Mouse (Mus musculus): ENCODE measurements at regions not wholly inside any gene's neighbourhood (a gene's known extent, or its start where the extent isn't known, plus 50 kb on each side); places are given as distances from the start of the nearest gene placed in this dataset.

DNA sequence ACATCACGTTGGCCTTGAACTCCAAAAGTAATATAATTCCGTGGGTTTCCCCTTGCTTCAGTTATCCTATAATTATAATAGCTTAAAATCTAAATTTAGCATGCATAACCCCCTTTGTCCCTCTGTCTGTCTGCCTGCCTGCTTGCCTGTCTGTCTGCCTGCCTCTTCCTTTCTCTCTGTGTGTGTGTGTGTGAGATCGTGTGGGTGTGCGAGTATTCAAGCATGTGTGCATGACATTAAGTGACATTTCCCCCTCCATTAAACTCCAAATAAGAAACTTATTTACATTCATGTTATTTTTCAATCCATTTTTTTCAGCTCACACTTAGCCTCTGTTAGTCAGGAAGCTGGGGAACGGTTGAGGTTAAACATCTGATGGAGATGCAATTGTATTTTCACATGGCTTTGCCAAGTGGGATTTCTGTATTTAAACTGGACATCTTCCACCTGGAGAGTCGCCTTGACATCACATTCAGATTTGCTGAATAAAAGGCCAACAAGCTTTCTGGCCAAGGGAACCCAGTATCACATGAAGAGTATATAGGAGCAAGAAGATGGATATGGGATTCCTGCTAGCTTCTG lies 130.8 kb upstream of the Map3k1 start:
- DNase-seq (ENCODE audit: low read depth): no peak

DNA sequence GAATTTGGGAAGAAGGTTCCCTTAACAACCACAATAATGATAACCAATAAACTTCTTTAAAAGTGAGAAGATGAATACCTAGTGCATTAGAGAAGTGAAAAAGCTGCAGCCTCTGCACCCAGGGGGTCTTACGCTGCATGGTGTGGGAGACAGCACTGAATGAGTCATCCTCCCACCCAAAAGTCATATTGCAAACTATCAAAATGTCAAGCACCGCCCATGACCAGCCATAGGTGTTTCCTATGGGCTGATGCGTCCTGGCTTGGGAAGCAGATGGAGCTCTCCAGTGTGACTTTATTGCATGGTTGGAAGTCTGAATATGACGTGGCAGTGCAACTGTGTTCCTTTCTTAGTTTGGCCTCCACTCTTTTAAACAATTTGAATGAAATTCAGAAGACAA lies 131.5 kb upstream of the Map3k1 start:
- DNase-seq (ENCODE audit: low read depth): no peak

DNA sequence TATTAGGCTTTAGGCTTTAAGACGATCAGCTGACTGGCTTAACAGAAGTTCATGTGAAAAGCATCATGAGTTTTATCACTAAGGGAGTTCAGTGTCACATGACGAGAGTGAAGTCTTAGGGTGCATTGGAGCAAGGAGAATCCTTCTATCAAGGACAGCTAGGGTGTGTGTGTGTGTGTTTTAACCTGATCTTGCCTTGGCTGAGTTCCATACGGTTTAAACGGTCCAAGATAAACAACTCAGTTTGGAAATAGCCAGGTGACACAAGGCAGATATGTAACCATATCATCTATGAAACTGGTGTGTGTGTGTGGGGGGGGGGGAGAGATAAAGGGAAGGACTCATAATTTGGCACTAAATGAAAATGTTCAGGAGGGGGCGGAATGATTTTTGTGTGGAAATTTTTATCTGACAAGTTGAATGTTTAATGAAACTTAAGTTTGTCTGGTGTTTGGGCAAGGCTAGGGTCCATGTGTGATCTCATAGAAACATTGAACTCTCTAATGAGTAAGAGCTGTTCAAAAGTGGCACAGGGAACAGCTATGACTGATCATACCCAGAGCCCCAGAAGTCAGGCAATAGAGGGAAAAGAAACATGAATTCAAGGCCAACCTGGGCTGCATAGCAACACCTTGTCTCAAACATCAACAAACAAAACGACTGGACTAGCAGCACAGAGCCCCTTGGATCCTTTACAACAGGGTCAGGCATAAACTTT lies 132.2 kb upstream of the Map3k1 start:
- no peak for DNase-seq (ENCODE audit: low read depth)

DNA sequence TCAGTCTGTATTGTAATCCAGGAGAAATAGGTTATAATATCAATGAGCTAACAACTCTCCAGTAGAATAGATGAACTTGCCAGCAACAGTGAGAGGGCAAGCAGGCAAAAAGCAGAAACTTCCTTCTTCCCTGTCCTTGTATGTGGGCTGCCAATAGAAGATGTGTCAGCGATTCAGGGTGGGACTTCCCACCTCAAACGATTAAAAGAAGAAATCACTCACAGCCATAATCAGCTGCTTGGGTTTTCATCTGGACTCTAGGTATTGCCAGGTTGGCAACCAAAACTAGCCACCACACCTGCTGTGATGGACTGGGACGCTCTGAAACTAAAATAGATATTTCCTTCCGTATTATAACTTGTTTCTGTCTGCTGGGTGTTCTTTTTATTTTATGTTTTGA lies 133.2 kb upstream of the Map3k1 start:
- no peak for DNase-seq (ENCODE audit: low read depth)

GRCm38 (mm10) chr13:111943392-111944088 lies 134.7 kb upstream of the Map3k1 start:
- DNase-seq (ENCODE audit: low read depth): no peak

- no peak for DNase-seq (ENCODE audit: low read depth)
These were observed 135.3 kb upstream of the Map3k1 start for GRCm38 (mm10) chr13:111944089-111944406.

DNA sequence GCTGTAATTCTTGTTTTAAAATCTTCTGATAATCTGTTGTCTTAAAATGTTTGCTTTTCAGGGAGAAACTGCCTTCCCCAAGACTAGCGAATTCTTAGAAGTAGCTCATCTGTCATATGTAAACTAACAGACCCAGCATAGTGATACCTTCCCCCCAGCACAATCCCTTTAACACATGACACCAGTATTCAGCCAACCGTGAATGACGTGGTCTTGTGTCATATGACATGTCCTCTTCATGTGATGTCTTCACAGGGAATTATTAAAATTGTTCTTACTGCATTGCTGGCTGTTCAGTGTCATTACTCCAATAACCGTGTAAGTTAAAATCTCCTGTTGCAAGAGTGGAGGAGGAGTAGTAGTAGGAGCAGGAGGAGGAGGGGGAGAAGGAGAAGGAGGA lies 137.5 kb upstream of the Map3k1 start:
- DNase-seq (ENCODE audit: low read depth): no peak

GRCm38 (mm10) chr13:111946811-111947210 lies 138.0 kb upstream of the Map3k1 start:
- no peak for DNase-seq (ENCODE audit: low read depth)

GRCm38 (mm10) chr13:111948395-111948794 lies 139.6 kb upstream of the Map3k1 start:
- DNase-seq (ENCODE audit: low read depth): no peak

GRCm38 (mm10) chr13:111950042-111950441 lies 141.2 kb upstream of the Map3k1 start:
- DNase-seq (ENCODE audit: low read depth): no peak

DNA sequence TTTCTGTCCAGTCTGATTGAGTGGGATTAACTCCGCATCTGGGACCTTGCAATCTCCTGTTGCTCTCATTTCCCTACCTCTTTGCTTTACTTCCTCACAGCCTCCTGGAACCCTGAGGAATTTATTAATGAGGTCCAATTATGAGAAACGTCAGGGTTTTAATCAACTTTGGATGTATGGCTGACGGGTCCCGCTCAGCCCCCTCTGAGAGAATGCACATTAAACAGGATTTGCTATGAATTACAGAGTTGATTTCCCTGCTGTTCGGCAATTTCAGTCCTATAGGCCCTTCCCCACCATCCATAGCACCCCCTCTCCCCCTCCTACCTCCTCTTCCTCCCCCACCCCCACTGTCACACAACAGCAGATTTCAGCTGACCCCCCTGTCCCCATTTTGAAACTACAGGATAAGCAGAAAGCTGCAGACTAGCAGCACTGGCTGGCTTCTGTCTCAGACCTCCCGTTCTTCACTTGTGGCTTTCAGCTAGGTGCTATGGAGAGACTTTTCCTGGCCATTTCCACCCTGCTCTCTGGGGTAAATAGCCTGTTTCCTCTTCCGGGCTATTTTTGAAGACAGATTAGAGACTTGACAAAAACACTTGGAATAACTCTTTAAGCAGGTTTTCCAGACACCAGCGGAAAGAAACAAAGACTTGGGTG lies 145.2 kb upstream of the Map3k1 start:
- no peak for DNase-seq (ENCODE audit: low read depth)

GRCm38 (mm10) chr13:111954520-111954884 lies 145.7 kb upstream of the Map3k1 start:
- DNase-seq (ENCODE audit: low read depth): no peak

GRCm38 (mm10) chr13:111957118-111957517 lies 148.3 kb upstream of the Map3k1 start:
- DNase-seq (ENCODE audit: low read depth): no peak

- DNase-seq (ENCODE audit: low read depth): no peak
These were observed 149.0 kb upstream of the Map3k1 start for GRCm38 (mm10) chr13:111957674-111958273.

DNA sequence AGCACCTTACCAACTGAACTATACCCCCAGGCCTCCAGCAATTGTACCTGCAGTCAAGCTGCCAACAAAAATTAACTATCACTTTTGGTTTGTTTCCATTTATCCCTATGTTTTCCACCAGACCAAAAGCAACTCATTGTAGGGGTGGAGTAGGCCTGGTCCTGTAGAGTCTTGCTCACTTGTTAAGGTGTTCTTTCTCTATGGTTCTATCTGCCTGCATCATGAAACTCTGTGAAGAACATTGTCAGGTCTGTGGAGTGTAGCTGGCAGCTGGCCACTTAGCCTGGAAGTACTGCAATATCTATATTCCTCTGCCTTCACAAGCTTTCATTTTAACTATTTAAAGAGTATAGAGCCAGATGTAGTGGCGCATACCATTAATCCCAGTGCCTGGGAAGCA lies 149.6 kb upstream of the Map3k1 start:
- DNase-seq (ENCODE audit: low read depth): no peak

DNA sequence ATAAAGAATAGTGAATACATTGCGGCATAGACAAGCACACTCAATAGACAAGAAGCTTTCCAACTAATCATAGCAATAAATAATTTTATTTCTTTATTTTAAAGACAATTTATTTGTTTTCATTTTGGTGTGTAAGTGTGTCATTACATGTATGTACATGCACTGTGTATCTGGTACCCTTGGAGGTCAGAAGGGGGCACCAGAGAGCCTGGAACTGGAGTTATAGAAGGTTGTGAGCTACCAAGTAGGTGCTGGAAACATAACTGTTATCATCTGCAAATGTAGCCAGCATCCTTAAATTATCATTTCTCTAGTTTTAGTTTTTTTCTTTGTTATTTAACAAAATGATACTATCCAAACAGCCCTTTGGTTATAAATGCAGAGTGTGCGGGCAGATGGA lies 151.2 kb upstream of the Map3k1 start:
- peak; percentile 48 for DNase-seq (ENCODE audit: low read depth)

DNA sequence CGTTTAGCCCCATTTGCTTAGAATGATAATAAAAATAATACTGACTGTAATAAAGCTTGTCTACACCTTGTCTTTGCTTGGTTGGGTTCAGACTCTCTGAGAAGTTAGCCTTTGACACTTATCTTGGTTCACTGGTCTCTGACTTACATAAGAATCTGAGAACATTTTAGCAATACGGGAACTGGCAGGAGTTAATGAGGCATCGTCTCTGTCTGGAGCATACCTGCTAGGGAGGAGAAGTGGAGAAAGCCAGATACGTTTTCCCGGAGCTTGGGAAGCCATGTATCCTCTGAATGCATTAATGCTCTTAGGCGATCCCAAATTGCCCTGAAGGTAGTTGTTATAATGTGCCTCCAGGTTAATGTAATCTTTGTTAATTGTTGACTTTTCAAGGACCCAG lies 152.6 kb upstream of the Map3k1 start:
- DNase-seq (ENCODE audit: low read depth): no peak

DNA sequence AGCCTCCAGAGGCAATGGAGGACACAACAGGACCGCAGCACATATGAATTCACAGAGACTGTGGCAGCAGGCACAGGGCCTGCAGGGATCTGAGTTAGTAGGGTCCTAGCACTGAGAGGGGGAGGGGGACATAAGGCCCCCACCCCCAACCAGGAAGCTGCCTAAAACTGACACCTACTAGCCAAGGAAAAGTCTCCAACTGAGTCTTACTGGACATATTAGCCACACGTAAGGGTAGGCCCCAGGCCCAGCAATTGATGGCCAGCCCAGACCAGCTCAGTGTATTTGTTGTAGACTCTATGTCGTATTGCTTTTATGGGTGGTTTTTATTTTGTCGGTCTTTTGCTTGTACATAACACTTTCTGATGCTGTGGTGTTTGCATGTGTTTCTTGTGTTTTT lies 153.4 kb upstream of the Map3k1 start:
- no peak for DNase-seq (ENCODE audit: low read depth)

GRCm38 (mm10) chr13:111966113-111966512 lies 157.3 kb upstream of the Map3k1 start:
- no peak for DNase-seq (ENCODE audit: low read depth)

DNA sequence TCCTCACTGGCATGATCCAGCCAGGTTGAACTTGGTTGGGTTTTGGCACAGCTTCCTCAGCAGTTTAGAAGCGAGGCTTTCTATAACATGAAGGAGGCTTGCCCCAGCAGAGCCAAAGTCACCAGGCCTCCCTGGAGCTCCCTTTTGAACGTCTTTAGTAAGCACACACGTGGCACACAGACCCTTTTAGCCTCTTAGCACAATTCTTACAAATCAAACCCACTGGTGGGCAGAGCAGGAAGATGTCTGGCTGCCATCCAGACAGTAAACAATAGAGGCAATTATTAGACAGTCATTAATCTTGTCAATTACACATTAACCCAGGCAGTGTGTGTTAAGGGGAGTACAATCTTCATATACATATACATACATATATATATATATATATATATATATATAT lies 157.8 kb upstream of the Map3k1 start:
- DNase-seq (ENCODE audit: low read depth): no peak

DNA sequence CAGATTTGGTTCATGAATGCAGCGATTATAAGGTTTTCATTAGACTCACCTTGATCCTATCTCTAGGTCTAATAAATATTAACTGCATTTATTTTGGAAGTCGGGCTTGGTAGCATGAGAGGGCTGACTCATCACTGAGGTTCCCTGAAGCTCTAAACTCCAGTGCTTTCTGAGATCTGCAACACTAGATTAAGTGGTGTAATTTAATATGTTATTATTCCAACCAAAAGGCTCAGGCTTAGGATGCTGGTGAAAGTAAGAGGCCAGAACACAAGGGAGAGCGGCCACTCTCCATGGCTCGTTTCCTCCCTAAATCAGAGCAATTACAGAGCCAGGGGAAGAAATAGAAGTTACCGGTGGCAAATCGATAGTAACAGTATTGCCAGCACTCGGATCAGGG lies 159.4 kb upstream of the Map3k1 start:
- no peak for DNase-seq (ENCODE audit: low read depth)

- DNase-seq (ENCODE audit: low read depth): no peak
These were observed 165.5 kb upstream of the Map3k1 start for GRCm38 (mm10) chr13:111974282-111974681.

DNA sequence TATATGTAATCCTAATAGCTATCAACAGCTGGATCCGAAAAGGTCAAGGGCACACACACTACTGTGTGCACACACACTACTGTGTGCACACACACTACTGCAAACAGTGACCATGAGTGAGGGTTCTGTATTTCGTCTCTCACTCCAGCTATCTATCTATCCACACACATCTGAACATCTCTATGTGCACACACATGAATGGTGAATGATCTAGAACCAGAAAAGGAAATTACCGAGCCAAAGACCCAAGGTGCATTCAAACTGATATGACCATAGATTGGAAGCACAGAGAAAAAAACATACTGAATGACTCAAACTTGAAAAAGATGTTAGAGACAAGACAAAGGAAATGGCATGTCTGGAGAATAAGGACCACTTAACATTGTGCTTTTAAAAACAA lies 166.8 kb upstream of the Map3k1 start:
- peak; percentile 45 for DNase-seq (ENCODE audit: low read depth)
